Mouse (Mus musculus): Measurements from ENCODE around the gene Cfap52.

The Cfap52 gene

DNA sequence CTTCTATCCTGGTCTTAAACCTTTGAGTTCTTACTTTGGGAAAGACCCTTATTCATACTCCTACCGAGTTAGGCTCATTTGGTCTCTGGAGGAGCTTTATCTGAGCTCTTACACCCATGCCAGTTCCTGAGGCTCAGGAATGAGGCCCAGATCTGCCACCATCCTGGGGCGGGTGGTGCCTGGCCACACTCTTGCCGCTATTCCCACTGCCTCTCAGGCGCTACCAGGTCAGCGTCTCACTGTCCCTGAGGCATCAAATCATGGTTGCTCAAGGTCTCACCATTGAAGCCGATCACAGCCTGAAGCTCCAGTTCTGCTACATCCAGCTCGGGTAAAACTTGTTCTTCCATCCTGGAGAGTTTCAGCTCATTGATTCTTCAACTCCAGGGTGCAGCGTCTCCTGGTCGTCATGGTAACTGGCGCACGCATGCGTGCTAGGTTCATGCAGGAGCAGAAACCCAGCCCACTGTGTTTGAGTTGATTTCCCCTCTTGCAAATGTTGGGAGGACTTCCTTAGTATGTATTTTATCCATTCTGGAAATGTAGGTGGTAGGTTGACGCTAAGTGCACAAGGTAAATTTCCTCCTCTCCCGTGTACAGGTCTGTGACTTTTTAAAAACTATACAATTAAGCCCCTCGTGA, at the start of gene Cfap52:
Gene Cfap52 (minus strand): TSS at position 410 of the 642 bp plus-strand sequence.
- DNase-seq (ENCODE audit: low read depth, low spot score): peak; percentile 67

DNA sequence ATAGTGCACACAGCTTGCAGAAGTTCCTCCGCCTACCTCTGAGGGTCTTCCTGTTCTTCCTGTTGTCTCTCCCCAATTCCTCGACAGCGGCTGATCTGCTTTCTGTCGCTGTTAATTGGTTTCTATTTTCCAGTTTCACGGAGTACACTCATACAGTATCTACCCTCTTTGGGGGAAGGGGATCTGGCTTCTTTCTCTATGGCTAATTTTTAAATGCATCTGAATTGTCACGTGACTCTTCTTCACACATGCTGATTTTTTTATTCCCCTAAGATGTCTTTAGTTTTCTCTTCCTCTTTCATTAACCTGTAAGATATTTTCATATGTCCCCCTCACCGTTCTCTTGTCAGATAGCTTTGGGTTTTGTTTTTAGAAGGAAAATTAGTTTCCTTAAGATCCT, 46.8 kb upstream of the Cfap52 start:
- DNase-seq (ENCODE audit: low read depth, low spot score): no peak

DNA sequence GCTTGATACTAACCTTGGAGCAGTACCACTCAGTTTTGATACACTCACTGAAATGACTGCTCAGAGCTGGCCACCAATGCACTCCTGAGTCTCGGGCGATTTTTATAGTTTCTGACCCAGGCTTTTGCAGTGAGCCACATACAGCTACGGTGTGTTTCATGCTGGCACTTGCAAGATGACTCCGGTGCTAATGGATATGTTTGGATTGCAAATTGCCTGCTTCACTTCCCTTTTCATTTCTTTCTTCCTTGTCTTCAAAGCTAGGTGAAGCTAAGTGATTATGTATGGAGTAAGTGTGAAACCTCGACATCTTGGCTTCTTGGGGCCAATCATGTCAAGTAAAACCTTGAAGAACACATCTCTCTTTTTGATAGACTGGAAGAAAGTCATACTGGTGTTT, 43.9 kb upstream of the Cfap52 start:
- DNase-seq (ENCODE audit: low read depth, low spot score): no peak

DNA sequence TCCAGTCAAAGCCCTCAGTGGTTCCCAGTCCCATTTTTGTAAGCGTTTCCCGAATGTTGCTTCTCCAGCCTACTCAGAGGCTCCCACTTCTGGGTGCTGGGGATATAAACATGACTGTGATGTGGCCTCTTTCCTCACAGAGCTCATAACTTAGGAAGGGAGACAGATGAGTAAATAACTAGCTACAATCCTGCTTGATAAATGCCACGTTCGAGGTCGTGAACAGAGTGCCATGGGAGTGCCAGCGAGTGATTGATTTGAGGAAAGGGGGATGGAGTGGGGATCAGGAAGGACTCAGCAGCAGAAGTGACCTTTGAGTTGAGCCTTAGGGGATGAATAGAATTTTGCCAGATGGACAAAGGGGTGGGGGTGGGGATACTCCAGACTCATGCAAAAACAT, 42.2 kb upstream of the Cfap52 start:
- DNase-seq (ENCODE audit: low read depth, low spot score): no peak

DNA sequence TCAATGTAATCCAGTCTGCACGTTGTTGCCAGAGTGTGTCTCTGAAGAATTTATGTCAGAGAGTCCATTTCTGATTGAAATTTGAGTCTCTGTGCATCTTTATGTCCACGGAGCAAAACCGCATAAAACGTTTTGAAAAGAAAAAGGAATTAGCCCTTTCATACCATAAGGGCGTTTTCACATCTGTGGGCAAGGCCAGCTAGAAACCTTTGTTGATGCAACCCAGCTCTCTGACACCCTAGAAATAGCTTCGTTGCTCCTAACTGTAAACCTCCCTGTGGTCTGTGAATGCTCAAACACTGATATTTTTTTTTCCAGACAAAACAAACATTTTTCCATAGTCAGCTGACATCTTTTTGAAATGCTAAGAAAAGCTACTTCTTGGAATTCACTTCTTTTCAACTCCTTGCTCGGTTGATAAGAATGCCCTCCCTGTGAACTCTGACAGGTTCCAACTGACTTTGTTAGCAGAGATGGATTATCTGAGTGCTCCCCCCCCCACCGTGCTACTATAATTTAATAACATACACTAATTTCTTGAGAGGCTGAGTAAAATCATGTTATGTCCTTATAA, 40.9 kb upstream of the Cfap52 start:
- DNase-seq (ENCODE audit: low read depth, low spot score): no peak

DNA sequence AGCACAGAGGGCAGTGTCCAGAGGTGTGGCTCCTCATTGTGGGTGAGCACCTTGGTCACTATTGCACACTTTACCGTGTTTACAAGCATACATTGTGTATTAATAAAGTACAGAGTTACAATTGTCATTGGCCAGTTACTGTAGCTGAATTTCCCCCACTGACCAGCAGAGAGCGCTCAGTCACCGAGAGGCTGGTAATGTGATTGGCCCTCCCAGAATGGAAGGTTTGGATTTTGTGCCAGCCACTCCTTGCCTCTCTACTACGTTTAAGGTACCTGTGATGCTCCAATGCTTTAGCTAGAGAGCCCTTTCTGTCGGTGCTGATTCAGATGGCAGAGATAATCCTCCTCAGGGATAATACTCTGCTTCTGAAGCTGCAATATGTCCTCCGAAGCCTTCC, 38.7 kb upstream of the Cfap52 start:
- no peak for DNase-seq (ENCODE audit: low read depth, low spot score)

DNA sequence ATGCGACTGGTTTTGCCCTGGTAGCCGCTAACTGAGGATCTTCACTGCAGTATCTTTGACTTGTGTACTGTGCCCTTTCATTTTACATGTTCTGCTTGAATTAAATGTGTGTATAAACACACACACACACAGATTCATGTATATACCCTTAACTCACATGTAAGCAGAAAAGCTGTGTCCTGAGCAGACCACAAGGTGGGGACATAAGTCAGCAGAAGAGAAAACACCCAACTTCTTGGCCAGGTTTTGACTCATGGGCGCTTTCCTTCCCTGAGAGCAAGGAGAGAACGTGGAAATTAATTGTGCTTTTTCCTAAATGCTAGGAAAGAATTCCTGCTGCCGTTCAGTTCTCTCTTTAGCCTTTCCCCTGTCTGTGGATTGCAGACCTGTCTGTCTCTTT, 34.2 kb upstream of the Cfap52 start:
- DNase-seq (ENCODE audit: low read depth, low spot score): no peak

DNA sequence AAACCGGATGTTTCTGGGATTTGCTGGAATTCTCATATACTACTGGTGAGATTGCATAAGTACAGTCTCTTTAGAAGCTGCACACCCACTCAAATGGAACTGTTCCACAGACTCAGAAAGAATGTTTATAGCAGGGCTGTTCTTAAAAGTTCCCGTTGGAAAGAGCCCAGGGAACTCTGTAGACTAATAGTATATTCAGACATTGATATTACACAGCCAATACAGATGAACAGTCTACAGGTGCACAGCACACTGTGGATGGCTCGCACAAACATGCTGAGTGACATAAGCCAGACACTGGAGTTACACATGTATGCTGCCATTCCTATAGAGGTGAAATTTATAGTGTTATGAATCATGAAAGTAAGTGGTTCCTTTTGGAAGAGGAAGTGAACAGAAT, 33.5 kb upstream of the Cfap52 start:
- no peak for DNase-seq (ENCODE audit: low read depth, low spot score)

DNA sequence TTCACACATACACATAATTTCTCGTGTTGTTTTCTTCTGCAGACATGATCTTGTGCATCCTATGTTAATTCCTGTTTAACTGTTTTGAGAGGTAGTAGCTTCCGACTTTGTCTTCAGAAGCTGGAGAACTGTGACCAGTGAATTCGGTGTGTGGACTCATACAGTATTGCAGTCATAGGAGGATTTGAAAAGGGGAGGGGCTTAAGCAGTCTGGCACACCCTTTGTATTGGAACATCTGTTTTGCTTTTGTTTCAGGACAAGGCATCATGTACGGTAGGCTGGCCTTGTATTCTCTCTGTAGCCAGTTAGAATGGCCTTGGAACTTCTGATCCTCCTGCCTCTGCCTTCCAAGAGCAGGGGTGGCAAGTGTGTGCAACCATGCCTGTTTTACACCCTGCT, 30.5 kb upstream of the Cfap52 start:
- DNase-seq (ENCODE audit: low read depth, low spot score): no peak

DNA sequence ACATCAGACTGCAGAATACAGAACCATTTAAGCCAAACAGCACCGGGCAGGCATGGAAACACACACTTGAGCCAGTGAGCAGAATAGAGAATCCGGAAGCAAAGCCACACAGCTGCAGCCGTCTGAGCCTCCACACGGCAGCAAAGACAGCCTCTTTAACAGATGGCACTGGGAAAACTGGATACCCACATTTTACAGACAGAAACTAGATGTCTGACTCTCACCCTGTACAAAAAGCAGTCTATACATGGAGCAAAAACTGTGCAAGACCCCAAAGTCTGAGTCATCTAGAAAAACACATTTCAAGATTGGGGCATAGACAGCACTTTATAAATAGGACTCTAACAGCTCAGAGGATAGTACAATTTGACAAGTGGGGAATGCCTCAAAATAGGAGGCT, 25.8 kb upstream of the Cfap52 start:
- no peak for DNase-seq (ENCODE audit: low read depth, low spot score)

DNA sequence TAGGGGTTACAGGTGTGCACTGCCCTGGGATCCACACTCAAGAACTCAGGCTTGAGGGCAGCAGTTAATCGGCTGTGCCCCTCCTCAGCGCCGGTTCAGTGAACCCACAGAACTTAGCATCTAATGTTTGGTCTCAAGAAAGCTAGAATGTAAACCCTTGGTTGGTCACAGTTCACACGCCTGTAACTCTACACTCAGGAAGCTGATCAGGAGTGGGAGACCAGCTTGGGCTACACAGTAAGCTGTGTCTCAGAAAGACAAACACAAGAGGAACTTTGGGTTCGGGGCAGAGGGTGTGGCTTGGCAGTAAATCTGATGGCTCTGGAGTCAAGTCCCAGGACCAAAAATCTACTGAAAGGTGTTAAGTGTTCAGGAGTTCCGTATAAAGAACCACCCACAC, 18.1 kb upstream of the Cfap52 start:
- no peak for DNase-seq (ENCODE audit: low read depth, low spot score)

DNA sequence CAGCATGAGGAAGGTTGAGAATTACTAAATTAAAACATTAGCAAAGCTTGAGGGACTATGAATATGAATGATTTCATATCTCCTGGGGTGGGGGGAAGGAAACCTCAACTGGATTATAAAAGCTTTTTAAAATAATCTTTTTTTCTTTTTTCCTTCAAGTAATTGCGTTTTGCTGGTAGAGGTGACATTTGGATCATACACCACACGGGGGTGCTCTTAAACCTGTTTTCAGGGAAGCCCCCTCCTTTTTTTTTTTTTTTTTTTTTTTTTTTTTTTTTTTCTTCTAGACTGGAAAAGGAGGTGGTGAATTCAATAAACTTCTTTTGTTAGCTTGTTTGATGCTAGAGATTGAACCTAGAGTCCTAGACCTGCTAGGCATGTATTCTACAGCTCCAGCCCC, 9.8 kb upstream of the Cfap52 start:
- peak; percentile 56 for DNase-seq (ENCODE audit: low read depth, low spot score)

DNA sequence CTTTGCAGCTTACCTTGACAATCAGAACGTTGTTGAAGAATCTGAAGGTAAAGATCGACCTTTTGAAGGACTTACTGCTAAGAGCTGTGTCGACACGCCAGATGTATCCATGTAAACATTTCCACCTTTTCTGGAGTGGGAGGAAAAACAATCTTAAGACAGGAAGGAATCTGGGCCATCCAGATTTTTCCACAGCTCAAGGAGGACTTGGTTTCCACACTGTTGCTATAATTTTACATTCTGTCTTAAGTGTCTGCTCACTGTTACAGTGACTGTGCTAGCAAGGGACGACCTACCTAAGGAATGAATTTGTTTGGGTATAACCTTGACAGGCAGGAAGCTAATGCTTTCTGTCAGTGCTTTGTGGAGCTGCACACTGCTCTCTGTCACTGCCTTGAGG, 7.8 kb upstream of the Cfap52 start:
- DNase-seq (ENCODE audit: low read depth, low spot score): no peak

DNA sequence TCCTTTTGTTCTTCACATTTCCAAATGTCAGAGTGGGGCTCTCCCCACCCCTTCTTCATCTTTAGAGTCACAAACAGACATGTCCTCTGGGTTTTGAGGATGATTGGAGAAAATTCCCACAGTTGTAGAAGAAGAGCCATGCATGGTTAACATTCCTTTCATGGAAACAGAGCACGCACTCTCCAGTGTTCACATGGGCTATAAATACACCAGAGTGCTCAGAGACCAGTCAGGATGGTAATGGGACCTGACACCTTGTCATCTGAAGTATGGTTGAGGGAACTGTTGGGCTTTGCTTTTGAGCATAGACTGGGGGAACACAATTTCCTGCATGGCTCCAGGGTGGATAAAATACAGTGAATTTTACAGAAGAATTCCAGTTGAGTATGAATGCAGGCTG, 7.2 kb upstream of the Cfap52 start:
- DNase-seq (ENCODE audit: low read depth, low spot score): no peak

DNA sequence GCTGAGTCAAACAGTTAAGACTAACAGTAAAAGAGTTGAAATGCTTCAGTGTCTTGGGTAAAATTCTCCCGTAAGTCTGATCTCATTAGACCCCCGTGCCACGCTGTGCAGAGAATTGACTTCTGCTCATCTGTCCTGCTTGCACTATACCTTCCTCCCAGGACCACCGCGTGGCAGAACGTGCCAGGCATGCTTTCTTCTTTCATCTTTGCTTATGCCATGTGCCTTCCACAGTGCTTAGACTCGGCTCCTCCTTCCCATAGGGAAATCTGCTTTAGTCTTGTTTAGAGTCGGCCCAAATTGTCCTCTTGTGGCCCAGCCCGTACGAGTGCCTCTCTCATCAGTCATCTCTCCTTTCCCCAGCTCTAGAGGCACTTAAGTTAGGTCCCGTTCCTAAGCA, 2.4 kb upstream of the Cfap52 start:
- DNase-seq (ENCODE audit: low read depth, low spot score): no peak

DNA sequence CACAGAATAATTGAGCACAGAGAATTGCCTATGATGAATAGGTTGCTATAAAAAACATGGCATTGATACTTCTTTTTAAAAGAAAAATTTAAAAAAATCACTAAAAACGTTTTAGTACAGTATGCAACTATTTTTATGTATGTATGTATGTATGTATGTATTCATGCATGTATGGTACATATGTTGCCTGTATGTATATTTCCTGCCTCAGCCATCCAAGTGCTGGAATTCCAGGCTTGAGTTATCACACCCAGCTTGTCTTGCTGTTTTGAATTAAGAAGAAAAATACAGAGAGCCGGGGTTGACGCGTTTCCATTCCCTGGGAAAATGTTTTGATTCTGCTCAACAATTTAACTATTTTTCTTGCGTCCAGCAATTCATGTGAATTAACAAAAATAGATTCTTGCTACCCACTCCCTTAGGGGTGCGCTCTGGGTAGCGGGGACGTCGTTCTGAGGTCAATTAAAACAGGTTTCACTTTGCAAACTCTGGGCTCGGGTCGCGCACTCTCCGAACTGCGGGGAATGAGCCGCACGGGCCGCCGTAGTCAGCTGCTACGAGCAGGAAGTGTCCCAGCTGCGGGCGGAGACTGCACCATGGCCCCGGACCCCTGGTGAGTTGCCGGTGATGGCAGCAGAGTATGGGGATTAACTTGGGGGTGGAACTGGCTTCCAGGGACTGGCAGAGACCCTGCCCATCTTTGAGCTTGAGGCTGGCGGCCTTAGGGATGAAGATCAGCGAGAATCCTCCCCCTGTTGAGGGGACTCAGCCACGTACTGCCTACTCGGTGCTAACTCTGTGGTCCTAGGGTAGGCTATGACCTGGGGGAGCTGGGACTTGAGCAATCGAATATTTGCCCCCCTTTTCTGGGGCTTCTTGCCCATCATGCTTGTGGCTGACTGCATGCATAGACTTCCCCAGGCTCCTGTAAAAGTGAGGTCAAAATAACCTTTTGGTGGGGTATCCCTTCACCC, 741 bp upstream of the Cfap52 start, which contains the start of gene Stx8:
Gene Stx8 (plus strand): TSS at position 289 of the 974 bp plus-strand sequence.
- peak; percentile 51 for DNase-seq (ENCODE audit: low read depth, low spot score)

DNA sequence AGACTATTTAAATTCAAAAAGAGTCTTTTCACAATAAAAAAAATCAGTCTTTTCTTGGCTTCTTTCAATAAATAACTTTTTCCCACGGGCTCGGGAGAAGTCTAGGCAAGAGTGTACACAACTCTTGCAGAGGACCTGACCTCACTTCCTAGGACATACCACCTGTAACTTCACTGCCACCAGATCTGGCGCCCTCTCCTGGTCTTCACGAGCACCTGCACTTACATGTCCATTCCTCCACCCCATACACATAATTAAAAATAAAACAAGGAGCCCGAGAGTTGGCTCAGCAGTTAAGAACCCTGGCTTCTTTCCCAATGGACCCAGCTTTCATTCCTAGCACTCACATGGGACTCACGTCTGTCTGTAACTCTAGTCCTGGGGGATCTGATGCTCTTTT, 1.3 kb downstream of the Cfap52 start:
- no peak for DNase-seq (ENCODE audit: low read depth, low spot score)

DNA sequence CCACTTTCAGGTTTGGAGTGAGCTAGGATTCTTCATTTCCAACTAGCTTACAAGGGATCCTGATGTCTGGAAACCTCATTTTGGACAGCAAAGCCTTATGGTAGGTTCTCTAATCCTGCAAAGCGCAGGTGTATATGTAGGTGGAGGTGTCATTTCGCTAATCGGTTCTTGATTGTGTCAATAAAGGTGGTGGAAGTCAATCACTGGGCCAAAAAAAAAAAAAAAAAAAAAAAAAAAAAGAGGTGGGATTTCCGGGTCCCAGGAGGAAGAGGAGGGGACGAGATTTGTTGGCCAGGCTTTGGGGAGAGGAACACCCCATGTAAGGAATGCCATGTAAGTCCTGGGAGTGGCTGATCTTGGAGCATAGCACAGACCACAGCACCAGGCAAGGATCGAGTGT, 11.0 kb downstream of the Cfap52 start:
- DNase-seq (ENCODE audit: low read depth, low spot score): no peak

DNA sequence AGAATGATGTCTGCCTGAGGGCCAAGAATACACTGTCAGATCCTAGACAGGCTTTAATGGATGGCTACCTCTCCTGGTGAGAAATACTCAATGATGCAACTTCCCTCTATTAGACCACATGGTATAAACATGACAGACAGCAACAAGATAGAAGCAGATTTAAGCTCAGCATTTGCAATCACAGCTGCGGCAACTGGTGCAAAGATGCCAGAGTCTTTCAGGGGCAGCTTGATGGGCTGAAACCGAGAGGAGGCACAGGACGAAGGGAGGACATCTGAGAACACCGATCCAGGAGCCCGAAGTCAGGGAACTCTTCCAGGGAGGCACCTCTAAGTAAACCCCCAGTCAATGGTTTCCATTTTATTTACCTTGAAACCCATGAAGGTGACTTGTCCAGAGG, 11.8 kb downstream of the Cfap52 start:
- no peak for DNase-seq (ENCODE audit: low read depth, low spot score)

DNA sequence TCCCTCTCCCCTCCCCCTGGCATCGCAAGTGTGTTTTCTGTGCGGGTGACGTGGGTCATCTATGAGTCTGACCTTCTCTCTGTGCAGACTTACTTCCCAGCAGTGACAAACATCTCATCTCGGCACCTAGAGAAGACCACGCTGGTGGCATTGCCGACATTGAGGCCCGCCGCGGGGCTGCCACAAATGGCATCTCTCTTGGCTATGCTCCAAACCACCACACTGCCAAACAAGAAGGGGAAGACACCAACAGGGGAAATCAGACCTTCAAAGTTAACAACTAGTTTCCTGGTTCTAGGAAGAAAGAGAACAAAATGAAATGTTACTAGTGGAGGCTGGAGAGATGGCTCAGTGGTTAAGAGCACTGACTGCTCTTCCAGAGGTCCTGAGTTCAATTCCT, 16.0 kb downstream of the Cfap52 start:
- no peak for DNase-seq (ENCODE audit: low read depth, low spot score)

DNA sequence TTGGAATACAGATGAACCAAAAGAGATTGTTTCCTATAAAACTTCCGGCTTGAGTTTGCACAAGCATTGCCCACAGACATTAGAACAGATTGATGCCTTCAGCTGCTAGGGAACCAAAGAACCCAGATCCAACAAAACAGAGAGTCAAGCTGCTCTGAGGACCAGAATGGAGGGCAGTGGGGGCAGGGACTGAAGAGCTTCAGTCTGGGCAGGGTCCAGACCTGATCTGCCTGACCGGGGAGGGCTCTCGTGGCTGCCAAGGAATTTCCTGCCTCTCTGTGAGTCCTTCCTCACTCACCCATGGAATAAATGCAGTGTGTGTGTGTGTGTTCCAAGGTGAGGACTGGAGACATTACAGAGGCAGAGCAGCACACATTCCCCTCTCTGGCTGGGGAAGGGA, 17.2 kb downstream of the Cfap52 start:
- DNase-seq (ENCODE audit: low read depth, low spot score): no peak

DNA sequence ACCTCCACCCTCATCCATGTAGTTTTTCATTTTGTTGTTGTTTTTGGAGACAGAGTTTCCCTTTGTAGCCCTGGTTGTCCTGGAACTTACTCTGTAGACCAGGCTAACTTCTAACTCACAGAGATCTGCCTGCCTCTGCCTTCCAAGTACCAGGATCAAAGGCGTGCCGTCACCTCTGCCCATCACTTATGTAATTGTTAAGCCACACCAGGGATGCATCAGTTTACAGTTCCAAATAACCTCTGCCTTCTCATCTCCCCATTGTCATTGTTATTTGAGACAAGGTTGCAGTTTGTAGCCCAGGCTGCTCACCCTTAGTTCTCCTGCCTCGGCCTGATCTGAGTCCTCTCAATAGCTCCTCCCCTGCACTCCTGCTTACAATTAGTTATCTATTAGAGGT, 33.3 kb downstream of the Cfap52 start:
- no peak for DNase-seq (ENCODE audit: low read depth, low spot score)
